Mouse (Mus musculus) fibroblast of lung, adult 2 months (primary cell): ENCODE measurements around the gene Traip.
A peak's percentile ranks its signal among the peaks of the same experiment; 100 is the strongest.

ENCODE experiments used
- DNase-seq: peaks from one replicate; pipeline ENCODE4 v3.0.0-alpha.2; 2011; ENCODE audit warnings: low read depth

Gene Traip

DNA sequence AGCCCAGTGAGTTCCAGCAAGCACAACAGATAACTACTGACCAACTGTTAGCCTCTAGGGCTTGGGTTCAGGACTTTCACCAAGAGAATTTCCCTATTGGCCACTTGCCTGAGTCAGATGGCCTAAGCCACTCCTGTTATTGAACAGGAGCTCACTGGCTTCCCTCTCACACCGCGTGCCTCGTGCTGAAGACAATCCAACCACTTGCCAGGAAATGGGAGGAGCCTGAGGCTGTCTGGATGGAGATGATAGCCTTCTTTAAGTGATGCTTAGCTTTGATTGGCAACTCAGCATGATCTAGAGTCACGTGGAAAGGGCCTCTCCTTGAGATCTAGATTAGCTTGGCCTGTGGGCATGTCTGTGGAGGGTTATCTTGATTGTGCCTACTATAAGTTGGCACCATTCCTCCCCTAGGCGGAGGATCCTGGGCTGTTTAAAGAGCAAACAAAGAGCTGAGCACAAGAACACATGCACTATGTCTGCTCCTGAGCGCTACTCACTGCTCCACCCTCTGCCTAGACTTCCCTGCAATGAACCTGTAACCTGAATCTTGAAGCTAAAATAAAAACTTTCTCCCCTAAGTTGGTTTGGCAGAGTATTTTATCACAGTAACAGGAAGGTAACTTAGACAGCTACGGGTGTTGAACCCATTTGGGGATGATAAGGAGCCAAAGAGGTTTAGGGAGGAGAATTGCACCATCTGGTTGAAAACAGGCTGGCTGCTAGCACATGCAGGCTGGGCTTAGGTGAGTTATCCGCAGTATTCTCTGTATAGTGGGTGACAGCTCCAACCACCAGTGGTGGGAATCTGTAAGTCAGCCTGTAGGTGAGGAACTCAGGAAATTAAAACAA lies 22.0 kb downstream of the Traip start:
- DNase-seq: no peak

DNA sequence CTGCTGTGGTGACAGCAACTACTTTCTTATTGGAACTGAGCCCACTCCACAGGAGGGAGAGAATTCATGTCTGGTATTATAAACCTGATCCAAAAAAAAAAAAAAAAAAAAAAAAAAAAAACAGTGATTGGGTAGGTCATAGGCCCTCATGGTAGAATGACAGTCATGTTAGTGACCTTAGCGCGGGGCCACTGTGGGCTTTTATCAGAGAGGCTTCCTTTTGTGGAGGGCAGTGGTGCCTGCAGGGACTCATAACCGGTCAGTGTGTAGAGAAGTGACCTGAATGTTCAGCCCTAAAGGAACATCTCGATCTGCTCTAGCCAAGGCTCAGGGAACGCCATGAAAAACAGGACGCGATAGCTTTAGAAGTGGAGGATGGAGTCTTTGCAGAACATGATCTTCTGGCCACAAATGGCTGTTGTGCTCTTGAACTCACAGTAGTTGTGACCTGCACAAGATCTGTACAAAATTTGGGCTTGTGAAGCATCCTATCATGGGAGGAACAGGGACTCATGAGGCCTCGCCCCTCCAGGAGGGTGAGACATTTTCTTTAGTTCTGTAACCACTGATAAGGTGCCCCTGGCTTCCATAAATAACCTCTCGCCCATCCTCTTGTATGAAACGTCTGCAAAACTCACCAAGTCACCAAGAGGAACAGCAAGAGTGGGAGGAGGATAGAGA lies 24.7 kb downstream of the Traip start:
- no peak for DNase-seq

GRCm38 (mm10) chr9:107975399-107976386 lies 25.8 kb downstream of the Traip start, which contains the start of gene Uba7:
Gene Uba7, plus strand, starts transcription at chr9:107975505.
- DNase-seq: no peak

GRCm38 (mm10) chr9:107978815-107979214 lies 28.9 kb downstream of the Traip start:
- no peak for DNase-seq

GRCm38 (mm10) chr9:107981684-107982605 lies 32.0 kb downstream of the Traip start:
- DNase-seq: no peak

- no peak for DNase-seq
Observed at GRCm38 (mm10) chr9:107982681-107983346, 32.9 kb downstream of the Traip start, which contains the start of gene Gm20661. Gene Gm20661, plus strand, starts transcription at chr9:107983058.

DNA sequence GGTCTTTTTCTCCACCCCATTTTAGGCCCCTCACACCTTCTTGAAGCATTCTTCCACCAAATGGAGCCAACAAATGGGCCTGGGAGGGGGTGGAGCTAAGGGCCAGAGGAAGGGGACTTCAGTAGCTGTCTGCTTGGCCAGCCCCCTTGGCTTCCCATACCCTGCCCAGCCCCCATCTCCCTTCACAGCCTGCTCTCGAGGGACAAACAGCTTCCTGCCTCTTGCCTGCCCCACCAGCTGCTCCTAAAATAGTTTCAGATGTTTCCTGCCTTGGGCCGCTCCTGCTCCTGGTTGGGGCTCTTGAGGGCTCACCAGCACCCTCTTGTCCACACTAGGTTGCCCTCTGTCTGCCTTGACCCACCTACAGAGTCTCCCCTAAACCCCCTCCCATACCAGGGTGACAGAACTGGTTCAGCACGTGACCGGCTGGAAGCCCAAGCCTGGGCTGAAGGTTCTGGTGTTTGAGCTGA lies 33.5 kb downstream of the Traip start:
- no peak for DNase-seq

- DNase-seq: no peak
Observed at GRCm38 (mm10) chr9:107984052-107984753, 34.3 kb downstream of the Traip start.

DNA sequence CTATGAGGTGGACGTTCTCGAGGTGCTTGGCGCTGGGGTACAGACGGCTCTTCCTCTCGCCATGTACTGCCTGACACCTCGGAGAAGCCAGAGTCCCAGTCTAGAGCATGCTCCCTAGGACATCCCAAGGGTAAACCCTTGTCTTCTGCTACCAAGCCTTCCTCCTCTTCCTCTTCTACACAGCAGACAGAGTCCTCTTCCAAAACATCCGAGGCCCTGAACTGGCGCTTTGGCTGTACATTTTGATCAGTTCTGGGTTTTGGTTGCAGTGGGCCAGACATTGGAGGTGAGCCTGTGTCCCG lies 34.8 kb downstream of the Traip start:
- DNase-seq: no peak

GRCm38 (mm10) chr9:107985131-107986119 lies 35.5 kb downstream of the Traip start, which contains the start of gene Inka1:
Gene Inka1, minus strand, starts transcription at chr9:107985879.
- peak; percentile 65 for DNase-seq

DNA sequence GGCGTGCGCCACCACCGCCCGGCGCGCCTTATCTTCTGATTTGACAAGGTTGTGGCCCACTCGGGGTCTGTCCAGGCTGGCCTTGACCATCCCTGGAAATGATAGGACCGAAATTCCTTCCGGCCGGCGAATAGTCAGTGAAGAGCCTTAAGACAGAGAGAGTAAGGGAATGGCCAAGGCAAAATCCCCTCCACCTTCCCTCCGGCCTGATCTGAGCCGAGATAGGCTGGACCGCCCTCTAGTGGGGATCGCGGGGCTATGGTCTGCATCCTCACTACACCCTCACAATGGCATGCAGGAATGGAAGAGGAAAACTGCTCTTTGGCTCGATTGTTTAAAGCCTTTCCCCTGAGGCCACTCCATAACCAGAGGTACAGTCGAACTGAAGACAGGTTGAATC lies 36.4 kb downstream of the Traip start:
- no peak for DNase-seq

DNA sequence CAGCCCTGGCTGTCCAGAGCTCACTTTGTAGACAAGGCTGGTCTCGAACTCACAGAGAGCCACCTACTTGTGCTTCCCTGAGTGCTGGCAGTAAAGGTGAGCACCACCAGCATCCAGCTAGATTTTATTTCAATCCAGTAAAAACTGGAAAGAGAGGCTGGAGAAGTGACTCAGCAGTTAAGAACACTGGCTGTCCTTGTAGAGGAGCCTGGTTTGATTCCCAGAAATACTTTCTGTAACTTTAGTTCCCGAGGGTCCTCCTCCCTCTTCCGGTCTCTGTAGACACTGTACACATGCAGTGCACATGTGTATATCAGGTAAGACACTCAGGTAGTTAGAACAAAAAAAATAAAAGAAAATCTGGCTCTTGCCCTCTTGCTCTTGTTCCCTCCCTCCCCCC lies 38.0 kb downstream of the Traip start:
- DNase-seq: peak; percentile 73

DNA sequence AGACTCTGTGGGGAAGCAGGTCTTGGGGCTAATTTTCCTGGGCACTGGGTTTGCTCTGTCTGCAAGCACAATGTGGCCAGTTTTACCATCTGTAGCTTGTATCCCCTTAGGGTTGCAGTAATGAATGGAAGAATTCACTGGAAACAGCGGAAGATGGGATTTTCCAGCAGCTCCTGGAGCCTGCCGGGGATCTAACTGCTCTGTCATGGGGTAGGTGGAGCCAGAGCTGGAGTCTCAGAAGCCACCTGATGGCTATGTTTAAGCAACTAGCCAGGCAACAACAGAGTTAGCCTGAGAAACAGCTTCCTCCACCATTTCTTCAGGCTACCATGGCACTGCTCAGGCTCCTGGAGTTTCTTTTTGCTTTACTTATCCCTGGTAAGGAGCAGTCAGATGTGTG lies 42.3 kb downstream of the Traip start, which contains the start of gene Cdhr4:
Gene Cdhr4 (plus strand): TSS at position 301 of the 400 bp plus-strand sequence.
- DNase-seq: no peak

DNA sequence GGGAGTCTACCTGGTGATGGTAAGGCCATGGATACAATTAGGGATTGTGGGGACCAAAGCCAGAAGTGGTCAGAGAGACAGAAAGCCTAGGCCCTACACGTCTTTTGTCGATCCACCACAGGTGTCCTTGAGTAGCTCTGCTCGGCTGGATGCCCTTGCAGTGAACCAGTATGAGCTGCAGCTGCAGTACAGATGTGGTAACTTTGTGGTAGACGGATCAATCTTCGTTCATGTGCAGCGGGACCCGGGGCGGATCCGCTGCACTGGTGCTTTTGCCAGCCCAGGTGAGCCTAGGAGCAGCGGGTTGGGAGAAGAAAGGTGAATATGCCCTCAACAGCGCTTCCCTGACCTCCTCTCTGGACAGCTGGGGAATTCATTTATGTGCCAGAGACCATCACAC lies 43.1 kb downstream of the Traip start:
- no peak for DNase-seq

GRCm38 (mm10) chr9:107994464-107994863 lies 44.5 kb downstream of the Traip start:
- no peak for DNase-seq

DNA sequence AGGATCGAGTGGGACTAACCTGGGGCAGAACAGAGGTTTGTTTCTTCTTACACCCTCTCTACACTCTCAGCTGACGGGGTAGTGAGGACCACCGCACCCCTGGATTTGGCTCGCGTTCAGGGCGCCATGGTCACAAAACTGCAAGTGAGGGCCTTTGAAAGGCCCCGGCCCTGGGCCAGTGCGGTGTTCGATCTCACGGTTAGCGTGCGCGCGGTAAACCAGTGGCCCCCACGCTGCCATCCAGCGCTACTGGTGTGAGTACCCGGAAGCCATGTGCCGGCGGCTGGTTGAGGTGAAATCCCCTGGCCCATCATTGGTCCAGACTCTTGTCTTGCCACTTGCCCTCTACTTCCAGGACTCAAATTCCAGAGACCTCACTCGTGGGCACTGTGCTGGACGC lies 45.6 kb downstream of the Traip start:
- no peak for DNase-seq

DNA sequence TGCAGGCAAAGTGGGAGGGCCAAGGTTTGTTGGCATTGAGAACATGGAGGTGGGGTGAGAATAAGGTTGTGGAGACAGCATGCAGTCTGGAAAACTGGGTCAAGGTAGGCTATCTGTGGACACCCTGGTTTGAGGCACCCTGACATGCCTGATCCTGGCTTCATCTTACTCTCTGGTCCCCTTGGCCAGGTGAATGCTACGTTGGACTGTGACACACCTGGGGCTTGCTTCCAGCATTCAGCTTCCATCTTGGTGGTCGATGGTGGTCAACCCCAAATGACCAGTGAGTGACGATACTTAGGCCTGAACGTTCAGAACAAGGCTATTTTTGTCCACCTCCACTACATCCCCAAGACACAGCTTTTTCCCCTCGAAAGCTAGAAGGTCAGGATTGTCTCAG lies 46.1 kb downstream of the Traip start, which contains the start of gene Gm20662:
Gene Gm20662 (plus strand): TSS at position 301 of the 400 bp plus-strand sequence.
- no peak for DNase-seq
